Mouse (Mus musculus): ENCODE results near the gene Wbp2. TPM values are rescaled to one million over a fixed set of nuclear protein-coding genes. Genes with fewer than 3 reads are reported as not detected.
A peak's percentile ranks its signal among the peaks of the same experiment; 100 is the strongest.

Gene Wbp2
- polyA plus RNA-seq, 1 experiment: 156 TPM

DNA sequence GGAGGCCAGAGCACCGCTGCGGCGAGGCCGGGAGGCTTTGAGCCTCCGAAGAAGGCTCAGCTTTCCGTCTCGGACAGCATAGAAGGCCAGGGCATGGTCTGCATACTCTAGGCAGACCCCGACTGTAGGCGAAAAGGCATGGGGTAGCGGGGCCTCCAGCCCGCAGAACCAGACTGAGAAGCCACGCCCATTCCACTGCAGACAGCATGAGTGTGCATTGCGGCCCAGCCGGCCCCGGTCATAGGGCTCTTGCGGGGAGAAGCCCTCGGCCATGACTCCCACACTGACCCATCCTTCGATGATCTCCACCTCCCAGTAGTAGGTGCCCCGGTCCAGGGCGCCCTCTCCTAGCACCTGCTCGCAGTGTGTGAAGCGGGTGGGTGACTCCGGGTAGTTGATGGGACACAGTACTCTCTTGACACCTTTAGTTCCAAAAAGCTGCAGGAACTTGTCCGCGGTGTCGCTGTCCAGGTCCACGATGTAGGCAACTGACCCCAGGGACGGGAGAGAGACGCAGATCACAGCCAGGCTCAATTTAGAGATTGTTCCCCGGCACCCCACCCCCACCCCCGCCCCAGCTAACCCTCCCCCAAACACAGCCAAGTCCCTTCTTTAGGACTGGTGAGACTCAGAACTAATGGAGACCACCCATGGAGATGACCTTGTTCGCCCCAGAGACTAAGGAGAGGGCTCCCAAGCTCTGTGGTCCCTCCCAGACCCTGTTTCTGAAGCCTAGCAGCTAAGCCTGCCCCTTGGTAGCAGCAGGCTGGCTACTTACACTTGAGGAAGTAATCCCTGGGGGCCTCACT is 19.6 kb upstream of the Wbp2 start:
- TF ChIP-seq POLR2A (IDR thresholded peaks at IDR 0.05; ENCODE audit: insufficient read length, low read depth) (no peak), E2F4 (IDR thresholded peaks at IDR 0.05; ENCODE audit: insufficient read depth) (no peak), MAX (IDR thresholded peaks at IDR 0.05; ENCODE audit: low read depth) (no peak), TCF3 (IDR thresholded peaks at IDR 0.05; ENCODE audit: insufficient read length, low read depth) (no peak), MYOD1 (IDR thresholded peaks at IDR 0.05; ENCODE audit: control insufficient read depth in 1 of 3, insufficient read length in 2 of 3, low read depth in 2 of 3) (no peak), CEBPB (IDR thresholded peaks at IDR 0.05; ENCODE audit: insufficient read depth, poor library complexity, severe bottlenecking) (no peak), POLR2AphosphoS2 (IDR thresholded peaks at IDR 0.05; ENCODE audit: insufficient read length, low read depth) (no peak), SRF (IDR thresholded peaks at IDR 0.05; ENCODE audit: control insufficient read depth, insufficient read length, low read depth) (no peak), TCF12 (IDR thresholded peaks at IDR 0.05; ENCODE audit: insufficient read depth, poor library complexity, severe bottlenecking) (no peak)
- Histone ChIP-seq H3K36me3 (ENCODE audit: control insufficient read depth, insufficient read depth) (no peaks in the 10 kb centered on the region), H3K4me3 (peak overlapping the region; percentile 78), H3K79me2 (ENCODE audit: control insufficient read depth, insufficient read depth) (peaks cover 11% of the 10 kb centered on the region), H3K4me2 (ENCODE audit: low read depth) (peak overlapping the region; percentile 92), H3ac (ENCODE audit: control insufficient read depth, insufficient read length) (no peak overlapping the region), H3K27me3 (ENCODE audit: control insufficient read depth, insufficient read depth, insufficient read length) (no peaks in the 10 kb centered on the region)

DNA sequence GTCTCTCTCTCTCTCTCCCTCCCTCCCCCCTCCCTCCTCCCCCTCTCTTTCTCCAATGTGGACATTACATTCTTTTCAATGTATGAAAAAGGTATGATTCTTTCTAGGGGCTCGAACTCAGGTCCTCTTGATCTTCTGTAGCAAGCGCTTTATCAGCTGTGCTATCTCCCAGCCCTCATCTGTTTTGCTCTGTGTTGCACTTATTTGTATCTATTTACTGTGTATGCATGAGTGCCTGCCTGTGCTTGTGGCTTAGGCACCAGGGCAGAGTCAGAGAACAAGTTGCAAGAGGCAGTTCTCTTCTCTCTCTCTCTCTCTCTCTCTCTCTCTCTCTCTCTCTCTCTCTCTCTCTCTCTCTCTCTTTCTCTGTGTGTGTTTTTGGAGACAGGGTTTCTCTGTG is 18.3 kb upstream of the Wbp2 start:
- Histone ChIP-seq H3K4me2 (ENCODE audit: low read depth) (no peak overlapping the region), H3ac (ENCODE audit: control insufficient read depth, insufficient read length) (no peak overlapping the region), H3K4me3 (no peak overlapping the region), H3K27me3 (ENCODE audit: control insufficient read depth, insufficient read depth, insufficient read length) (no peaks in the 10 kb centered on the region), H3K36me3 (ENCODE audit: control insufficient read depth, insufficient read depth) (no peaks in the 10 kb centered on the region), H3K79me2 (ENCODE audit: control insufficient read depth, insufficient read depth) (peaks cover 11% of the 10 kb centered on the region)
- TF ChIP-seq MYOD1 (IDR thresholded peaks at IDR 0.05; ENCODE audit: control insufficient read depth in 1 of 3, insufficient read length in 2 of 3, low read depth in 2 of 3) (no peak), POLR2A (IDR thresholded peaks at IDR 0.05; ENCODE audit: insufficient read length, low read depth) (no peak), E2F4 (IDR thresholded peaks at IDR 0.05; ENCODE audit: insufficient read depth) (no peak), TCF3 (IDR thresholded peaks at IDR 0.05; ENCODE audit: insufficient read length, low read depth) (no peak), POLR2AphosphoS2 (IDR thresholded peaks at IDR 0.05; ENCODE audit: insufficient read length, low read depth) (no peak), REST (IDR thresholded peaks at IDR 0.05; ENCODE audit: insufficient read depth, insufficient read length) (no peak), SRF (IDR thresholded peaks at IDR 0.05; ENCODE audit: control insufficient read depth, insufficient read length, low read depth) (no peak), MAX (IDR thresholded peaks at IDR 0.05; ENCODE audit: low read depth) (no peak), MYOG (IDR thresholded peaks at IDR 0.05; ENCODE audit: control insufficient read depth in 1 of 3, insufficient read depth in 1 of 3, insufficient read length in 2 of 3, low read depth in 2 of 3) (no peak), USF1 (IDR thresholded peaks at IDR 0.05; ENCODE audit: low read depth) (no peak), CEBPB (IDR thresholded peaks at IDR 0.05; ENCODE audit: insufficient read depth, poor library complexity, severe bottlenecking) (no peak), TCF12 (IDR thresholded peaks at IDR 0.05; ENCODE audit: insufficient read depth, poor library complexity, severe bottlenecking) (no peak)

DNA sequence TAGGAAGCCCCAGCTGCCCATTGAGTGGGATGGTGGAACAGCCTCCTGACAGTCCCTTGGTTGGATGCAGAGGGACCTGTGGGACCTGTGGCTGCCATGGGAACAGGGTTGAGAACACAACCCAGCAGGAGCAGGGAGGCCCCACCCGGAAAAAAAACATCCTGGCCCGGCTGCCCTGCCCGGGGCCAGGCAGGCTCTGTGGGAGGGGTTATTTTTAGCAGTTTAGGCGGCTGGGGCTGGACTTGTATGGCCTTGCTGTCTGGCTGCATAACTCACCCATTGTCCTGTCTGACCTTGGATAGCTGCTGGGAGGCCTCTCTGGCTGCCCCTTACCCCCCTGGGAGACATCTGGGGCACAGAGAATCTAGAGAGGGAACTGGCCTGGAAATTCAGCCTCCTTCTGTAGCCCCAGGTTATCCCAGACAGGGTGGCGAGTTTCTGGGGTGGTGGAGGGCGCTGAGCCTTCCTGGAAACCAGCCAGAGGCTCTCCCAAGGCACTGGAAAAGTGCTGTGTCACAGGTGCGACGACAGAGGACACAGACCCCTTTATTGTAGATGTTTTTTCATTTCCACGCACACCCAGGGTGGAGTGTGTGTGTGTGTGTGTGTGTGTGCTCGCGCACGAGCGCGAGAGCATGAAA is 17.3 kb upstream of the Wbp2 start:
- Histone ChIP-seq H3K79me2 (ENCODE audit: control insufficient read depth, insufficient read depth) (peaks cover 11% of the 10 kb centered on the region), H3ac (ENCODE audit: control insufficient read depth, insufficient read length) (no peak overlapping the region), H3K4me2 (ENCODE audit: low read depth) (peak overlapping the region; percentile 57), H3K4me3 (no peak overlapping the region), H3K36me3 (ENCODE audit: control insufficient read depth, insufficient read depth) (no peaks in the 10 kb centered on the region), H3K27me3 (ENCODE audit: control insufficient read depth, insufficient read depth, insufficient read length) (no peaks in the 10 kb centered on the region)
- no peak for TF ChIP-seq TCF3 (IDR thresholded peaks at IDR 0.05; ENCODE audit: insufficient read length, low read depth)
- TF ChIP-seq MYOG (IDR thresholded peaks at IDR 0.05; ENCODE audit: control insufficient read depth in 1 of 3, insufficient read depth in 1 of 3, insufficient read length in 2 of 3, low read depth in 2 of 3): peak in 1 of 3 experiments; percentile 25
- TF ChIP-seq MAX (IDR thresholded peaks at IDR 0.05; ENCODE audit: low read depth): no peak
- TF ChIP-seq POLR2A (IDR thresholded peaks at IDR 0.05; ENCODE audit: insufficient read length, low read depth): peak; percentile 7
- TF ChIP-seq MYOD1 (IDR thresholded peaks at IDR 0.05; ENCODE audit: control insufficient read depth in 1 of 3, insufficient read length in 2 of 3, low read depth in 2 of 3): no peak
- no peak for TF ChIP-seq POLR2AphosphoS2 (IDR thresholded peaks at IDR 0.05; ENCODE audit: insufficient read length, low read depth)
- no peak for TF ChIP-seq CEBPB (IDR thresholded peaks at IDR 0.05; ENCODE audit: insufficient read depth, poor library complexity, severe bottlenecking)
- no peak for TF ChIP-seq TCF12 (IDR thresholded peaks at IDR 0.05; ENCODE audit: insufficient read depth, poor library complexity, severe bottlenecking)
- no peak for TF ChIP-seq USF1 (IDR thresholded peaks at IDR 0.05; ENCODE audit: low read depth)
- TF ChIP-seq SRF (IDR thresholded peaks at IDR 0.05; ENCODE audit: control insufficient read depth, insufficient read length, low read depth): no peak

DNA sequence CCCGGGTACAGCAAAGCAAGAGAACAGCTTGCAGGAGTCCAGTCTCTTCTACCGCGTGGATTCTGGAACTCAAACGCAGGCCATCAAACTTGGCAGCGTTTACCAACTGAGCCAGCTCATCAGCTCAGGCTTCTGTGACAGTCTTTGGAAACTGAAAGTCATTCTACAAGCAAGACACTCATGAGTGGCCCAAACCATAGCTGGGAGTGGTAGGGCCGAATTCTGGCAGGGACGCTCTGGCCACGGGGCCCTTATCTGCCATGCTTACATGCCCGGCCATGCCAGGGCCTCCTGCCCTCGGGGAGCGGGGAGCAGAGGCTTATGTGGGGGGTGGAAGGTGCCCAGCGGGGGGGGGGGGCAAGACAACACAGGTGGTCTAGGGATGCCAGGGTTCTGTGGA is 16.8 kb upstream of the Wbp2 start:
- peaks cover 11% of the 10 kb centered on the region for H3K79me2 ChIP-seq (ENCODE audit: control insufficient read depth, insufficient read depth)
- peak overlapping the region; percentile 57 for H3K4me2 ChIP-seq (ENCODE audit: low read depth)
- H3K36me3 ChIP-seq (ENCODE audit: control insufficient read depth, insufficient read depth): no peaks in the 10 kb centered on the region
- no peak for TF ChIP-seq USF1 (IDR thresholded peaks at IDR 0.05; ENCODE audit: low read depth)
- no peak for TF ChIP-seq POLR2AphosphoS2 (IDR thresholded peaks at IDR 0.05; ENCODE audit: insufficient read length, low read depth)
- no peak for TF ChIP-seq E2F4 (IDR thresholded peaks at IDR 0.05; ENCODE audit: insufficient read depth)
- TF ChIP-seq MYOD1 (IDR thresholded peaks at IDR 0.05; ENCODE audit: control insufficient read depth in 1 of 3, insufficient read length in 2 of 3, low read depth in 2 of 3): no peak
- TF ChIP-seq CEBPB (IDR thresholded peaks at IDR 0.05; ENCODE audit: insufficient read depth, poor library complexity, severe bottlenecking): no peak
- TF ChIP-seq TCF12 (IDR thresholded peaks at IDR 0.05; ENCODE audit: insufficient read depth, poor library complexity, severe bottlenecking): no peak
- no peak for TF ChIP-seq REST (IDR thresholded peaks at IDR 0.05; ENCODE audit: insufficient read depth, insufficient read length)
- TF ChIP-seq SRF (IDR thresholded peaks at IDR 0.05; ENCODE audit: control insufficient read depth, insufficient read length, low read depth): no peak
- TF ChIP-seq TCF3 (IDR thresholded peaks at IDR 0.05; ENCODE audit: insufficient read length, low read depth): no peak
- no peak for TF ChIP-seq MAX (IDR thresholded peaks at IDR 0.05; ENCODE audit: low read depth)
- H3ac ChIP-seq (ENCODE audit: control insufficient read depth, insufficient read length): no peak overlapping the region
- H3K4me3 ChIP-seq: no peak overlapping the region
- no peaks in the 10 kb centered on the region for H3K27me3 ChIP-seq (ENCODE audit: control insufficient read depth, insufficient read depth, insufficient read length)

All from myocyte (in vitro differentiated cells).